Mouse (Mus musculus) midbrain, embryonic 12.5 days (tissue): ENCODE measurements around the gene Clip4. TPM values are rescaled to one million over a fixed set of nuclear protein-coding genes. Genes with fewer than 3 reads are reported as not detected.

Experiments used
- ATAC-seq: fragments of 200-750 bp; cut with Nextera tagmentation; 2 replicates; pipeline ENCODE4 v1.8.0; 2017; ENCODE audit warnings: low read depth, moderate TSS enrichment, moderate library complexity; ENCODE audit not compliant: low FRiP score
- H3K27ac ChIP-seq: fragments of 300-500 bp; sonication (generic); replicated peaks from 2 replicates; pipeline ENCODE4 v1.5.1; 2016; ENCODE audit warnings: mild to moderate bottlenecking
- H3K27me3 ChIP-seq: fragments of 300-500 bp; sonication (generic); 2 replicates; pipeline ENCODE4 v1.6.1; 2016; ENCODE audit warnings: mild to moderate bottlenecking
- H3K36me3 ChIP-seq: fragments of 300-500 bp; sonication (generic); 2 replicates; pipeline ENCODE4 v1.6.1; 2016
- H3K4me1 ChIP-seq: fragments of 300-500 bp; sonication (generic); 2 replicates; pipeline ENCODE4 v1.6.1; 2016
- H3K4me2 ChIP-seq: fragments of 300-500 bp; sonication (generic); replicated peaks from 2 replicates; pipeline ENCODE4 v1.6.1; 2016; ENCODE audit warnings: mild to moderate bottlenecking, moderate library complexity
- H3K4me3 ChIP-seq: fragments of 300-500 bp; sonication (generic); 2 replicates; pipeline ENCODE4 v1.5.1; 2016; ENCODE audit warnings: mild to moderate bottlenecking
- H3K9ac ChIP-seq: fragments of 300-500 bp; sonication (generic); replicated peaks from 2 replicates; pipeline ENCODE4 v1.6.1; 2016; ENCODE audit warnings: mild to moderate bottlenecking, moderate library complexity
- H3K9me3 ChIP-seq: fragments of 300-500 bp; sonication (generic); 2 replicates; pipeline ENCODE4 v1.6.1; 2016; ENCODE audit warnings: mild to moderate bottlenecking
- WGBS: fragments of 180-500 bp; shearing (Covaris S2); methylation state at CpG from one replicate; pipeline ENCODE4 v1.1.7; 2016; 5-methylcytosine and 5-hydroxymethylcytosine counted together
- polyA plus RNA-seq: library from polyadenylated mRNA; unstranded; fragments of >200 nt; fragmentation: Nextera tagmentation; extraction: Ambion mirVana; gene quantifications from 2 replicates; pipeline ENCODE4 v1.2.1, GENCODE M21; 2016

Gene Clip4
- polyA plus RNA-seq, 1 experiment from 2014 or later: 6.6 TPM

DNA sequence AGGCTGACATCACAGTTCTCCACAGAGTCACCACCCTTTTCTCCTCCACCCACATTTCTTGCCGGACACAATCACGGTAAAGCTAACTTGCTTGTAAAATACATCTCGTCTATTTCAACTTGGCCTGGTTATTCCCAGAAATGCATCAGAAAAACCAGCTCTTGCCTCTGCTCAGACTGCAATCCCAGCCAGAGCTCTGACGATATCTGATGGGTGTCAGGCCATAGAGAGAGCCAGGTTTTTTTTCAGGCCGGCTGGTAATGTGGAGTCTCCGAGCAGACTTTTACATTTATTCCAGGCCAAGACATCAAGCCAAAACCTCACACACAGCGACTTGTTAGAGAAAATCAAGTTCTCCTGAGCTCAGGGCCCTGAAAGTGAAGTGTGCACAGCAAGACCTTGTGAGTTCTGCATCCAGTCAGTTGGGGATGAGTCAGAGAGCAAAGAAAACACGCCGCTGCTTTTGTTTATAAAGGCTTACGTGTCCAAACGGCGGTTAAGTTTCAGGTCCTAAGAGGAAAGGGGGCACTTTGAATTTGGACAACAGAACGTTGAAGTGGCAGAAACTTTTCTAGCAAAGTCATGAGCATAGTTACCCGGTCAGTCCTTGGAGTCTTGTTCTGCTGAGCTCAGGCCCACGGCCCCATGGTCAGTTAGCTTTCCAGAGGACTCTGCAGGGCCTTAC, 27.4 kb downstream of the Clip4 start:
- Histone ChIP-seq H3K27me3 (no peaks in the 10 kb centered on the region), H3K4me2 (no peak overlapping the region), H3K27ac (no peak overlapping the region), H3K36me3 (peaks cover 23% of the 10 kb centered on the region; the same call in 1 of the 2 replicates), H3K9me3 (no peaks in the 10 kb centered on the region), H3K4me3 (no peak overlapping the region), H3K9ac (no peak overlapping the region), H3K4me1 (no peaks in the 10 kb centered on the region)
- no peak for ATAC-seq
- 90% methylated on average over 15 of the region's 15 CpGs for WGBS

DNA sequence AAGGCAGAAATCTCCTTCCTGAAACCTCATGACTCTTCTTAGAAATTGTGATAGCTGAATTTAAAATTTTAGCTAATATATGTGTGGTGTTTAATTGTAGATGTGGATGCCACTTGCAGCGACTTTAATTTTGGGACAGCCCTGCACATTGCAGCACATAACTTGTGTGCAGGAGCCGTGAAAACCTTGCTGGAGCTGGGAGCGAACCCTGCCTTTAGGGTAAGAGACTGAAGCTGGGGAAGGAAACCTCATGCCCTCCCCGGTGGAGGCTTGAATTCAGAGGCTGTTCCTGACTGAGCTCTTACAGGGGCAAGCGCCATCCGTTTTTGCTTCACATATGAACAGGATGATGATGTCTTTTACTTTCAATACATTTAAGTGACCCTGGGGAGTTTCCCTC, 35.2 kb downstream of the Clip4 start:
- H3K9me3 ChIP-seq: no peaks in the 10 kb centered on the region
- H3K4me2 ChIP-seq: no peak overlapping the region
- no peak for ATAC-seq
- H3K9ac ChIP-seq: no peak overlapping the region
- H3K4me1 ChIP-seq: no peaks in the 10 kb centered on the region
- H3K27me3 ChIP-seq: no peaks in the 10 kb centered on the region
- WGBS: 89% methylated on average over 6 of the region's 6 CpGs
- H3K4me3 ChIP-seq: no peak overlapping the region
- no peak overlapping the region for H3K27ac ChIP-seq
- H3K36me3 ChIP-seq: peaks cover 30% of the 10 kb centered on the region

DNA sequence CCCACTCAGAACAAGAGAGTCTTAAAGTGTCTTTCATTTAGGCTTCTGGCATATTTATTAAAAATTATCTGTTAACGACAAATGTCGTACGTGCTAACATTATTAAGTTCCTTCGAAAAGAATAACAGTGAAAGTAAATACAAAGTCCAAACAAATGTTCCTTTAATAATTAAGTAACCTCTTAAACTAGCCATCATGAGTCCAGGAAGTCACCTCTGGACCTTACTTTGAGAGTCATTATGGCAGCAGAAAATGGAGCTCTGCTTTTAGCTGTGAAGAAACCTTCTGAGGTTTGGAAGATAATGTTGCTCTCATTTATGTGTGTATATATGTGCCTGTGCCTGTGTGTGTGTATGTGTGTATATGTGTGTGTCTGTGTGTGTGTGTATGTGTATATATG, 35.6 kb downstream of the Clip4 start:
- Histone ChIP-seq H3K4me2 (no peak overlapping the region), H3K4me3 (no peak overlapping the region), H3K9ac (no peak overlapping the region), H3K27ac (no peak overlapping the region), H3K9me3 (no peaks in the 10 kb centered on the region), H3K27me3 (no peaks in the 10 kb centered on the region), H3K36me3 (peaks cover 30% of the 10 kb centered on the region), H3K4me1 (no peaks in the 10 kb centered on the region)
- no peak for ATAC-seq
- WGBS: 98% methylated on average over 4 of the region's 4 CpGs

DNA sequence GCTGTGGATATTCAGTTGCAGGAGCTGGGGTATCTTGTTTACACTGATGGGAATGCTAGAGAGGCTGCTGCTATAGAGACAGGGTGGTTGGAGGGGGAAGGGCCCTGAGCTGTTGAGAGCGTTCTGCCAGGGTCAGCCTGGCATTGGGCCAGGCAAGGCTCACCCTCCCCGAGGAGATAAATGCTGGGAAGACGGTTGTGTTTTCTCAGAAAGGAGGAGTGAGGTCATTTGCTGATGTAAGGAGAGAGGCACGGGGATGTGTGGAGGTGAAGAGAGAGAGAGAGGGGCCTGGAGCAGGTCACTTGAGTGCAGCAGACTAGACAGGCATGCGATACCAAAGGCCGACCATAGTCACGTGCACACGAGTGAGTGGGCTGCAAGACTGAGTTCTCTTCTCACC, 42.8 kb downstream of the Clip4 start:
- H3K36me3 ChIP-seq: peaks cover 16% of the 10 kb centered on the region; the same call in 1 of the 2 replicates
- no peak for ATAC-seq
- H3K4me2 ChIP-seq: no peak overlapping the region
- no peaks in the 10 kb centered on the region for H3K27me3 ChIP-seq
- no peaks in the 10 kb centered on the region for H3K9me3 ChIP-seq
- no peak overlapping the region for H3K27ac ChIP-seq
- WGBS: 84% methylated on average over 8 of the region's 8 CpGs
- H3K4me1 ChIP-seq: 0 out of 2 replicates have a peak, but pooled peaks cover 6% of the 10 kb centered on the region
- H3K4me3 ChIP-seq: no peak overlapping the region
- no peak overlapping the region for H3K9ac ChIP-seq

DNA sequence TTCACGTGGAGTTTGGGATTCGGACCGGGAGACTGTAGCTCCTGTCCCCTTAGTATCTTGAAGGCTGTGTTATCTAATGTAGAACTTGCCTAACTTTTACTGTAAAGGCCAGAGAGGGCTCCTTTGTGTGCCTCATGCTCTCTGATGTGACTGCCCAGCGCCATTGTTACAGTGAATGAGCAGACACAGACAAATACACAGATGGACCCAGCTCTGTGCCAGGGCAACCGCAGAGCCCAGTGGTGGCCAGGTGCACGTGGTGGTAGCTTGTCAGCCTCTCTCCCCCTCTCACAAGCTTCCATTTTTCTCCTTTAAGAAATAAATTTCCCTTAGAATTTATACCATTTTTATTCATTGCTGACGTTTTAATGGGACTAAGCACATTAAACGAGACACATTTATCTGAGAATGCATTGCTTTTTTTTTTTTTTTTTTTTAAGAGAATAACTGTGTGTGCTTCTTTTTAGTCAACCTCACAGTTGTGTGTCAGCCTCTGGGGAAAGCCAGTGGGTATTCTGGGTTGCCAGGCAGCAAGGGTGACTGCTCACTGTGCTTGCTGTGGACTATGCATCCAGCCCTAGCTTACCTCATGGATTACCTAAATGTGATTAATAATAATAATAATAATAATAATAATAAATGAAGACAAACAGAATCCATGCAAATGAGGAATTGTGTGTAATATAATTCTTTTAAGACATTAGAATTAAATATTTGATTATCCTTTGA, 48.0 kb downstream of the Clip4 start:
- 0 out of 2 replicates have a peak, but pooled peaks cover under 1% of the 10 kb centered on the region for H3K4me1 ChIP-seq
- no peaks in the 10 kb centered on the region for H3K27me3 ChIP-seq
- no peaks in the 10 kb centered on the region for H3K9me3 ChIP-seq
- no peak overlapping the region for H3K4me3 ChIP-seq
- 88% methylated on average over 8 of the region's 8 CpGs for WGBS
- no peak for ATAC-seq
- H3K36me3 ChIP-seq: peaks cover 18% of the 10 kb centered on the region
- H3K4me2 ChIP-seq: no peak overlapping the region
- H3K27ac ChIP-seq: no peak overlapping the region
- no peak overlapping the region for H3K9ac ChIP-seq

DNA sequence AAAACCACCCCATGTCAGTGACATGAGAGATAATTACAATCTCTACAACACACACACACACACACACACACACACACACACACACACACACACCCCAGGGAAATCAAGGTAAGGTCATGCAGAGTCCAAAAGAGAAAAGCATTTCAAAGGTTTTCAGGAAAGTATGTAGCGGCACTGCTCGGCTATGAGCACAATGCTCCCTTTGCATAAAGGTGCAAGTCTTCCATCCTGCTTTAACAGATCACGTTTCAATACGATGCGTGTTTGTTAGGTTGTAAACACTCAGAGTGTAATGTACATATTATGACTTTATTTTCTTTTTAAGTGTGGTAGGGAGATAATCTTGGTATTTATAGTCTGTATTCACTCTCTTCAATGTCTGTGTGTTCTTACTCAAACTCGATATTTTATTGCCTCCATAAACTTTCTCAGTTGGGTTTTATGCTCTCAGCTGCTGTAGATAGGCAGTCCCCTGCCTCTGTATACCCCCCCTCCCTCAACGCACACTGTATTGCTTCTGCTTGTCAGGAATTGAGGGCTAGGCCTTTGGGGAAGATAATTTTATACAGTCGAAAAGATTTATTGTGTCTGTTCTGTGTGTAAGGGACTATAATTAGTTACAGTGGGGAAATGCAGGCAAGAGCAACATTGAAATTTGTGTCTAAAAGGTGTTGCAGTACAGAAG, 55.5 kb downstream of the Clip4 start:
- Histone ChIP-seq H3K4me2 (no peak overlapping the region), H3K27ac (no peak overlapping the region), H3K4me3 (no peak overlapping the region), H3K9me3 (no peaks in the 10 kb centered on the region), H3K36me3 (peaks cover 13% of the 10 kb centered on the region), H3K27me3 (no peaks in the 10 kb centered on the region), H3K4me1 (no peaks in the 10 kb centered on the region), H3K9ac (no peak overlapping the region)
- WGBS: 91% methylated on average over 8 of the region's 8 CpGs
- ATAC-seq: no peak

DNA sequence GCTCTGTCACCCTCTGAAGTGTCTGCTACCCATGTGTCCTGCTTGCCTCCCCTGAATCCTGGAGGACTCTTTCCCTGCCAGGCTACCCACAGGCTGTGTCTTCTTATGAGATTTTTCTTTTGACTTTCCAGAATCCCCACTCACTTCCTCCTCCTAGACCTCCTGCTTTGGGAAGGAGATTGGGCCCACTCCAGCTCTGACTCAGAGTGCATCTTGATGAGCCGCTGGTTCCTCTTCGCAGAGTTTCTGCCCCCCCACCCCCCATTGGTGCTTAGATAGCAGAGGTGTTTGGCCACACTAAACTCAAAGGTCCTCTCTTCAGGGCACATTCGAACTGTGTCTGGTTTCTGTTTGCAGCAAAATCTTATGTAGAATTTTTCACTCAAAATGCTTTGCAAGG, 58.3 kb downstream of the Clip4 start:
- no peaks in the 10 kb centered on the region for H3K4me1 ChIP-seq
- H3K27me3 ChIP-seq: no peaks in the 10 kb centered on the region
- no peak overlapping the region for H3K4me3 ChIP-seq
- no peak overlapping the region for H3K9ac ChIP-seq
- H3K9me3 ChIP-seq: no peaks in the 10 kb centered on the region
- no peak for ATAC-seq
- H3K36me3 ChIP-seq: peaks cover 15% of the 10 kb centered on the region; the same call in 1 of the 2 replicates
- 86% methylated on average over 3 of the region's 3 CpGs for WGBS
- no peak overlapping the region for H3K27ac ChIP-seq
- no peak overlapping the region for H3K4me2 ChIP-seq

DNA sequence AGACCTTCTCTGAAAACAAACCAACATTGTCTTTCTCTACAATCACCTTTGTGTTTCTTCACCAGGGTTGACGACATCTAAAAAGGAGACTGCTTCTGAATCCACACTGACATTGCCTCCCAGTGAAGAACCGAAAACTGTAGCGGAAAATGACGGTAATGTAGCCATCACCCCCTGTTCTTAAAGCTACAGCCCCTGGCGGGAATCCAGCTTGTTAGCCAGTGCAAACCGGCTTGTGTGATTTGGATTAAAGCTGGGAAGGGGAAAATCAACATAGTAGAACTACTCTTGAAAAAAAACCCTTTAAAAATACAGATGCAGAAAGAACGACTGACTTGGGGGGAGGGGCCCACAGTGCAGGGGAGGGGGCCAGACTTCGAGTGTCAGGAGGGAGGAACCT, 59.4 kb downstream of the Clip4 start:
- no peaks in the 10 kb centered on the region for H3K4me1 ChIP-seq
- H3K36me3 ChIP-seq: peaks cover 15% of the 10 kb centered on the region; the same call in 1 of the 2 replicates
- no peaks in the 10 kb centered on the region for H3K27me3 ChIP-seq
- H3K4me2 ChIP-seq: no peak overlapping the region
- no peaks in the 10 kb centered on the region for H3K9me3 ChIP-seq
- 63% methylated on average over 8 of the region's 8 CpGs for WGBS
- H3K9ac ChIP-seq: no peak overlapping the region
- ATAC-seq: no peak
- no peak overlapping the region for H3K4me3 ChIP-seq
- no peak overlapping the region for H3K27ac ChIP-seq

DNA sequence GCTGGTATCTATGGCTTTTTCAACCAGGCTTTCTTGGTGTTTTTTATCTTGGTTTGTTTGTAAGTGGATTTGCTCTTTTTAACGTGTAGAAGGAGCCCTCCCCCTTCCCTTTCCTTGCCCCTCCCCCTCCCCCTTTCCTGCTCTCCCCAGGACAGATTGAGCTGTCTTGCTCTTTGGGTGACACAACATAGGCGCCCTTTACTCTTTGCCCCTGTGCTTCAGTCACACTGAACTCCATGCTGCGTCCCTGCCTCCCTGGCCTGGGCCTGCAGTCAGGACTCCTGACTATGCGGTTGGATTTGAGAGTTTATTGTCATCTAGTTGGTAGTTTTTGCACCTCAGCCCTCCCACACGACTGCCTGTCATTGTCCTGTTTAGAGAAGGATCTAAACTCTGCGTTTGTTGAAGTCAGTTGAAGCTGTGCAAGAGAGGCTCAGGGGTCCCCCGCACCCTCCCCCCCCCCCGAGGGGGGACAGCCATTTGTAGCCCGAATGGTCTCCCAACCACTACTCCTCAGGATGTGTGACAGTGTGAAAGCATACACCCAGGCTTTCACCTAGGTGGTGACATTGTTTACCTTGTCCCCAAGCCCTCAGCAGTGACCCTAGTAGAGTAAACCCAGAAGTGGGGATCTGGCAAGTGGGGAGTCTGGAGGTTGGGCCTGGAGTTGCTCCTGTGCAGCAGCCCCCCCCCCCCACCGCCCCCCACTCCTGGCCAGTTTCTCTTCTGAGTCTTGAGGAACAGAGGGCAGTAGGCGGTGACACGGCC, 60.6 kb downstream of the Clip4 start:
- Histone ChIP-seq H3K27ac (no peak overlapping the region), H3K36me3 (peaks cover 15% of the 10 kb centered on the region; the same call in 1 of the 2 replicates), H3K4me2 (no peak overlapping the region), H3K4me3 (no peak overlapping the region), H3K4me1 (no peaks in the 10 kb centered on the region), H3K27me3 (no peaks in the 10 kb centered on the region), H3K9ac (no peak overlapping the region), H3K9me3 (no peaks in the 10 kb centered on the region)
- WGBS: 67% methylated on average over 12 of the region's 12 CpGs
- ATAC-seq: no peak

DNA sequence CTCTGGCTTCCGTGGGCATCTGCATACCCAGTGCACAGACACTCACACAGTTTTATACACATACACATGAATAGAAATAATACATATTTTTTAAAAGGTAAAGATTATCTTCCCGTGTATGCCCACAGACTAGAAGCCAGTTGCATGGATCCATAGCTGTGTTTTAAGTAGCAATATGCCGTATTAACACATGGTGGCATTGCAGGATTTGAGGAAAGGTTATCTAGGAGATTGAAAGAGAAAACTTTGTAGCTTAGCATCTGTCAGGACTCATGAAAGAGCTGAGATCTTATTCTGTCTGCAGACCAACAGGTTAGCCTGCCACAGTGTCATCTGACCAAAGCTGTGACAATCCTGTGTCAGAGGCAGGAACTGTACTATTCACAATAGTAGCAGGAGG, 63.7 kb downstream of the Clip4 start:
- Histone ChIP-seq H3K27me3 (no peaks in the 10 kb centered on the region), H3K9ac (no peak overlapping the region), H3K4me1 (no peaks in the 10 kb centered on the region), H3K4me3 (no peak overlapping the region), H3K4me2 (no peak overlapping the region), H3K9me3 (no peaks in the 10 kb centered on the region), H3K27ac (no peak overlapping the region), H3K36me3 (0 out of 2 replicates have a peak, but pooled peaks cover 15% of the 10 kb centered on the region)
- WGBS: 89% methylated on average over 3 of the region's 3 CpGs
- no peak for ATAC-seq

DNA sequence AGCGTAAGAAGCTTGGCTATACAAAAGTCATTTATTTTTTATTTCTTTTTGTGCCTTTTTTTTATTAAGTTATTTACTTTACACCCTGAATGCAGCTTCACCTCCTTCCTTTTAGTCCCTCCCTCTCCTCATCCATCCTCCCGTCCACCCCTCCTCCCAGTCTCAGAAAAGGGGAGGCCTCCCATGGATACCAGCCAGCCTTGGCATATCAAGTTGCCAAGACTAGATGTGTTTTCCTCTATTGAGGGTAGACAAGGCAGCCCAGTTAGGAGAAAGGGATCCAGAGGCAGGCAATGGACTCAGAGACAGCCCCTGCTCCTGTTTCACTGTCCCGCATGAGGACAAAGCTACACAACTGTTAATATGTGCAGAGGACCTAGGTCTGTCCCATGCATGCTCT, 93.9 kb downstream of the Clip4 start:
- 86% methylated on average over 3 of the region's 3 CpGs for WGBS
- Histone ChIP-seq H3K27me3 (no peaks in the 10 kb centered on the region), H3K4me3 (no peak overlapping the region), H3K27ac (no peak overlapping the region), H3K9ac (no peak overlapping the region), H3K4me2 (no peak overlapping the region), H3K9me3 (no peaks in the 10 kb centered on the region), H3K4me1 (no peaks in the 10 kb centered on the region), H3K36me3 (peaks cover 8% of the 10 kb centered on the region; the same call in 1 of the 2 replicates)
- ATAC-seq: no peak
